Mouse (Mus musculus): ENCODE measurements at regions not wholly inside any gene's neighbourhood (a gene's known extent, or its start where the extent isn't known, plus 50 kb on each side); places are given as distances from the start of the nearest gene placed in this dataset.
"Not testable (repeated sequence)": the region's sequence is repeated elsewhere in the genome, so short reads cannot be mapped to it uniquely, and the experiment has no call there.

GRCm38 (mm10) chr1:14109190-14109482, 1984.0 kb downstream of the 4930444P10Rik start:
- no peaks in the 10 kb centered on the region for H3K9me3 ChIP-seq
- H3K4me3 ChIP-seq (replicated peaks), result no peak overlapping the region
- no peak for ATAC-seq (ENCODE audit: low FRiP score)
- no peak overlapping the region for H3K4me2 ChIP-seq
- no peaks in the 10 kb centered on the region for H3K27me3 ChIP-seq
- 0 out of 2 replicates have a peak, but pooled peaks cover 6% of the 10 kb centered on the region for H3K4me1 ChIP-seq
- no peak overlapping the region for H3K27ac ChIP-seq
- H3K9ac ChIP-seq, result no peak overlapping the region
- no peaks in the 10 kb centered on the region for H3K36me3 ChIP-seq (replicated peaks)
- 49% methylated on average over 6 of the region's 6 CpGs for WGBS

GRCm38 (mm10) chr1:14108450-14109189, 1984.5 kb downstream of the 4930444P10Rik start:
- ATAC-seq (ENCODE audit: low FRiP score), result no peak
- Histone ChIP-seq H3K27me3 (no peaks in the 10 kb centered on the region), H3K4me1 (0 out of 2 replicates have a peak, but pooled peaks cover 6% of the 10 kb centered on the region), H3K9ac (no peak overlapping the region), H3K27ac (no peak overlapping the region), H3K4me3 (replicated peaks) (no peak overlapping the region), H3K36me3 (replicated peaks) (no peaks in the 10 kb centered on the region), H3K4me2 (no peak overlapping the region), H3K9me3 (no peaks in the 10 kb centered on the region)
- 69% methylated on average over 7 of the region's 7 CpGs for WGBS

GRCm38 (mm10) chr1:14105521-14105920, 1987.6 kb downstream of the 4930444P10Rik start:
- H3K27ac ChIP-seq; H3K36me3 ChIP-seq (replicated peaks); H3K9me3 ChIP-seq; H3K4me3 ChIP-seq (replicated peaks); H3K4me2 ChIP-seq; H3K9ac ChIP-seq; H3K27me3 ChIP-seq; ATAC-seq (ENCODE audit: low FRiP score); H3K4me1 ChIP-seq: not testable (repeated sequence)
- 92% methylated on average over 6 of the region's 6 CpGs for WGBS

GRCm38 (mm10) chr1:14104529-14104928, 1988.6 kb downstream of the 4930444P10Rik start:
- Histone ChIP-seq H3K36me3 (replicated peaks) (no peaks in the 10 kb centered on the region), H3K4me2 (no peak overlapping the region), H3K9me3 (no peaks in the 10 kb centered on the region), H3K4me1 (0 out of 2 replicates have a peak, but pooled peaks cover 6% of the 10 kb centered on the region), H3K27me3 (no peaks in the 10 kb centered on the region), H3K9ac (no peak overlapping the region), H3K4me3 (replicated peaks) (no peak overlapping the region), H3K27ac (no peak overlapping the region)
- ATAC-seq (ENCODE audit: low FRiP score), result no peak
- WGBS, result 87% methylated on average over 2 of the region's 2 CpGs

GRCm38 (mm10) chr1:14099031-14099430, 1994.1 kb downstream of the 4930444P10Rik start:
- H3K27me3 ChIP-seq, result no peaks in the 10 kb centered on the region
- H3K4me1 ChIP-seq, result peaks cover 16% of the 10 kb centered on the region
- no peak overlapping the region for H3K9ac ChIP-seq
- 40% methylated on average over 5 of the region's 5 CpGs for WGBS
- ATAC-seq (ENCODE audit: low FRiP score), result no peak
- H3K36me3 ChIP-seq (replicated peaks), result no peaks in the 10 kb centered on the region
- no peaks in the 10 kb centered on the region for H3K9me3 ChIP-seq
- H3K4me3 ChIP-seq (replicated peaks), result no peak overlapping the region
- H3K4me2 ChIP-seq, result no peak overlapping the region
- no peak overlapping the region for H3K27ac ChIP-seq

- Histone ChIP-seq H3K4me2 (no peak overlapping the region), H3K27me3 (no peaks in the 10 kb centered on the region), H3K27ac (peak overlapping the region; percentile 3; the same call in 1 of the 2 replicates), H3K9me3 (no peaks in the 10 kb centered on the region), H3K9ac (no peak overlapping the region), H3K4me1 (peaks cover 16% of the 10 kb centered on the region), H3K4me3 (replicated peaks) (no peak overlapping the region), H3K36me3 (replicated peaks) (no peaks in the 10 kb centered on the region)
- 3% methylated on average over 5 of the region's 5 CpGs for WGBS
- peak; percentile 86 for ATAC-seq (ENCODE audit: low FRiP score)
Measured at GRCm38 (mm10) chr1:14097567-14098228, 1995.4 kb downstream of the 4930444P10Rik start.

- ATAC-seq (ENCODE audit: low FRiP score), result no peak
- 91% methylated on average over 3 of the region's 3 CpGs for WGBS
Measured at GRCm38 (mm10) chr1:14064856-14065255, 2028.3 kb downstream of the 4930444P10Rik start.

GRCm38 (mm10) chr1:14036163-14036562, 2057.0 kb downstream of the 4930444P10Rik start:
- H3K9me3 ChIP-seq, result no peaks in the 10 kb centered on the region
- no peak overlapping the region for H3K4me2 ChIP-seq
- no peak for ATAC-seq (ENCODE audit: low FRiP score)
- WGBS, result 55% methylated on average over 2 of the region's 2 CpGs
- no peaks in the 10 kb centered on the region for H3K36me3 ChIP-seq (replicated peaks)
- H3K27ac ChIP-seq, result no peak overlapping the region
- no peaks in the 10 kb centered on the region for H3K4me1 ChIP-seq
- no peak overlapping the region for H3K4me3 ChIP-seq (replicated peaks)
- no peaks in the 10 kb centered on the region for H3K27me3 ChIP-seq
- no peak overlapping the region for H3K9ac ChIP-seq

More at GRCm38 (mm10) chr1:14064856-14065255, 2028.3 kb downstream of the 4930444P10Rik start:
- no peaks in the 10 kb centered on the region for H3K27me3 ChIP-seq
- no peaks in the 10 kb centered on the region for H3K4me1 ChIP-seq
- no peaks in the 10 kb centered on the region for H3K9me3 ChIP-seq
- no peak overlapping the region for H3K9ac ChIP-seq
- no peak overlapping the region for H3K4me3 ChIP-seq (replicated peaks)
- H3K27ac ChIP-seq, result no peak overlapping the region
- H3K36me3 ChIP-seq (replicated peaks), result no peaks in the 10 kb centered on the region
- no peak overlapping the region for H3K4me2 ChIP-seq

- no peak overlapping the region for H3K4me3 ChIP-seq (replicated peaks)
- WGBS, result 84% methylated on average over 9 of the region's 9 CpGs
- H3K9me3 ChIP-seq, result no peaks in the 10 kb centered on the region
- no peaks in the 10 kb centered on the region for H3K4me1 ChIP-seq
- H3K36me3 ChIP-seq (replicated peaks), result no peaks in the 10 kb centered on the region
- H3K27ac ChIP-seq, result no peak overlapping the region
- ATAC-seq (ENCODE audit: low FRiP score), result no peak
- H3K9ac ChIP-seq, result no peak overlapping the region
- no peaks in the 10 kb centered on the region for H3K27me3 ChIP-seq
- H3K4me2 ChIP-seq, result no peak overlapping the region
Measured at GRCm38 (mm10) chr1:14011484-14011883, 2081.6 kb downstream of the 4930444P10Rik start.

- H3K4me3 ChIP-seq (replicated peaks), result no peak overlapping the region
- no peak for ATAC-seq (ENCODE audit: low FRiP score)
- WGBS, result 79% methylated on average over 3 of the region's 3 CpGs
Measured at GRCm38 (mm10) chr1:14010789-14011188, 2082.3 kb downstream of the 4930444P10Rik start.

GRCm38 (mm10) chr1:14002550-14002949, 2090.6 kb downstream of the 4930444P10Rik start:
- H3K4me1 ChIP-seq, result no peaks in the 10 kb centered on the region
- 45% methylated on average over 1 of the region's 1 CpGs for WGBS

More at GRCm38 (mm10) chr1:14010789-14011188, 2082.3 kb downstream of the 4930444P10Rik start:
- Histone ChIP-seq H3K9ac (no peak overlapping the region), H3K4me1 (no peaks in the 10 kb centered on the region), H3K27me3 (no peaks in the 10 kb centered on the region), H3K36me3 (replicated peaks) (no peaks in the 10 kb centered on the region), H3K4me2 (no peak overlapping the region), H3K9me3 (no peaks in the 10 kb centered on the region), H3K27ac (no peak overlapping the region)

GRCm38 (mm10) chr1:14001431-14001830, 2091.7 kb downstream of the 4930444P10Rik start:
- no peaks in the 10 kb centered on the region for H3K36me3 ChIP-seq (replicated peaks)
- no peak overlapping the region for H3K4me2 ChIP-seq
- H3K4me1 ChIP-seq, result no peaks in the 10 kb centered on the region
- no peaks in the 10 kb centered on the region for H3K27me3 ChIP-seq
- no peaks in the 10 kb centered on the region for H3K9me3 ChIP-seq
- no peak overlapping the region for H3K9ac ChIP-seq
- WGBS, result 60% methylated on average over 3 of the region's 3 CpGs
- no peak for ATAC-seq (ENCODE audit: low FRiP score)
- no peak overlapping the region for H3K4me3 ChIP-seq (replicated peaks)
- no peak overlapping the region for H3K27ac ChIP-seq

More at GRCm38 (mm10) chr1:14002550-14002949, 2090.6 kb downstream of the 4930444P10Rik start:
- Histone ChIP-seq H3K4me2 (no peak overlapping the region), H3K4me3 (replicated peaks) (no peak overlapping the region), H3K9me3 (no peaks in the 10 kb centered on the region), H3K9ac (no peak overlapping the region), H3K27ac (no peak overlapping the region), H3K36me3 (replicated peaks) (no peaks in the 10 kb centered on the region), H3K27me3 (no peaks in the 10 kb centered on the region)
- no peak for ATAC-seq (ENCODE audit: low FRiP score)
